Mouse (Mus musculus): ENCODE data around the gene Brd1. TPM values are rescaled to one million over a fixed set of nuclear protein-coding genes. Genes with fewer than 3 reads are reported as not detected.
"Not testable (repeated sequence)": the region's sequence is repeated elsewhere in the genome, so short reads cannot be mapped to it uniquely, and the experiment has no call there.

Brd1 gene
- polyA plus RNA-seq, 1 experiment from 2014 or later, result 30.4 TPM

GRCm38 (mm10) chr15:88708204-88708603 lies 25.8 kb downstream of the Brd1 start:
- ATAC-seq (ENCODE audit: insufficient number of reproducible peaks, low FRiP score, low TSS enrichment, low read depth), result no peak

GRCm38 (mm10) chr15:88706987-88707386 lies 27.0 kb downstream of the Brd1 start:
- peaks cover 51% of the 10 kb centered on the region for H3K36me3 ChIP-seq (ENCODE audit: control insufficient read depth, insufficient read depth, low read length)
- not testable (repeated sequence) for H3K4me3 ChIP-seq (ENCODE audit: low read depth, low read length); DNase-seq (ENCODE audit: low spot score); H3K9ac ChIP-seq (ENCODE audit: low read length); H3K27ac ChIP-seq (replicated peaks; ENCODE audit: low read depth, low read length); H3K4me1 ChIP-seq (ENCODE audit: control insufficient read depth, insufficient read depth, low read length); H3K4me2 ChIP-seq (ENCODE audit: low read depth, severe bottlenecking); ATAC-seq (ENCODE audit: insufficient number of reproducible peaks, low FRiP score, low TSS enrichment, low read depth); H3K9me3 ChIP-seq (ENCODE audit: control insufficient read depth, low read length); H3K27me3 ChIP-seq (ENCODE audit: control insufficient read depth, insufficient read depth, low read length)
- WGBS, result 75% methylated on average over 13 of the region's 13 CpGs

More at GRCm38 (mm10) chr15:88708204-88708603, 25.8 kb downstream of the Brd1 start:
- H3K4me3 ChIP-seq (ENCODE audit: low read depth, low read length), result no peak overlapping the region
- H3K9me3 ChIP-seq (ENCODE audit: control insufficient read depth, low read length), result no peaks in the 10 kb centered on the region
- WGBS, result 90% methylated on average over 5 of the region's 5 CpGs
- no peak overlapping the region for H3K9ac ChIP-seq (ENCODE audit: low read length)
- H3K36me3 ChIP-seq (ENCODE audit: control insufficient read depth, insufficient read depth, low read length), result peaks cover 58% of the 10 kb centered on the region
- H3K4me1 ChIP-seq (ENCODE audit: control insufficient read depth, insufficient read depth, low read length), result no peaks in the 10 kb centered on the region
- DNase-seq (ENCODE audit: low spot score), result no peak
- no peaks in the 10 kb centered on the region for H3K27me3 ChIP-seq (ENCODE audit: control insufficient read depth, insufficient read depth, low read length)
- no peak overlapping the region for H3K4me2 ChIP-seq (ENCODE audit: low read depth, severe bottlenecking)
- no peak overlapping the region for H3K27ac ChIP-seq (replicated peaks; ENCODE audit: low read depth, low read length)

- Histone ChIP-seq H3K4me3 (ENCODE audit: low read depth, low read length) (no peak overlapping the region), H3K27me3 (ENCODE audit: control insufficient read depth, insufficient read depth, low read length) (no peaks in the 10 kb centered on the region), H3K27ac (replicated peaks; ENCODE audit: low read depth, low read length) (no peak overlapping the region), H3K9ac (ENCODE audit: low read length) (no peak overlapping the region), H3K4me1 (ENCODE audit: control insufficient read depth, insufficient read depth, low read length) (no peaks in the 10 kb centered on the region), H3K4me2 (ENCODE audit: low read depth, severe bottlenecking) (no peak overlapping the region), H3K36me3 (ENCODE audit: control insufficient read depth, insufficient read depth, low read length) (peaks cover 47% of the 10 kb centered on the region), H3K9me3 (ENCODE audit: control insufficient read depth, low read length) (no peaks in the 10 kb centered on the region)
- WGBS, result 89% methylated on average over 6 of the region's 6 CpGs
- no peak for ATAC-seq (ENCODE audit: insufficient number of reproducible peaks, low FRiP score, low TSS enrichment, low read depth)
- DNase-seq (ENCODE audit: low spot score), result no peak
Observed at GRCm38 (mm10) chr15:88706320-88706719, 27.7 kb downstream of the Brd1 start.

- ATAC-seq (ENCODE audit: insufficient number of reproducible peaks, low FRiP score, low TSS enrichment, low read depth), result no peak
- Histone ChIP-seq H3K27ac (replicated peaks; ENCODE audit: low read depth, low read length) (no peak overlapping the region), H3K27me3 (ENCODE audit: control insufficient read depth, insufficient read depth, low read length) (no peaks in the 10 kb centered on the region), H3K4me3 (ENCODE audit: low read depth, low read length) (no peak overlapping the region), H3K4me1 (ENCODE audit: control insufficient read depth, insufficient read depth, low read length) (no peaks in the 10 kb centered on the region), H3K4me2 (ENCODE audit: low read depth, severe bottlenecking) (no peak overlapping the region), H3K36me3 (ENCODE audit: control insufficient read depth, insufficient read depth, low read length) (peaks cover 40% of the 10 kb centered on the region), H3K9ac (ENCODE audit: low read length) (no peak overlapping the region), H3K9me3 (ENCODE audit: control insufficient read depth, low read length) (no peaks in the 10 kb centered on the region)
- WGBS, result 68% methylated on average over 1 of the region's 1 CpGs
- no peak for DNase-seq (ENCODE audit: low spot score)
Observed at GRCm38 (mm10) chr15:88704284-88704683, 29.7 kb downstream of the Brd1 start.

- Histone ChIP-seq H3K27ac (replicated peaks; ENCODE audit: low read depth, low read length) (no peak overlapping the region), H3K4me3 (ENCODE audit: low read depth, low read length) (no peak overlapping the region), H3K9me3 (ENCODE audit: control insufficient read depth, low read length) (no peaks in the 10 kb centered on the region), H3K4me2 (ENCODE audit: low read depth, severe bottlenecking) (no peak overlapping the region), H3K4me1 (ENCODE audit: control insufficient read depth, insufficient read depth, low read length) (no peaks in the 10 kb centered on the region), H3K36me3 (ENCODE audit: control insufficient read depth, insufficient read depth, low read length) (peaks cover 38% of the 10 kb centered on the region), H3K27me3 (ENCODE audit: control insufficient read depth, insufficient read depth, low read length) (no peaks in the 10 kb centered on the region), H3K9ac (ENCODE audit: low read length) (no peak overlapping the region)
- ATAC-seq (ENCODE audit: insufficient number of reproducible peaks, low FRiP score, low TSS enrichment, low read depth) (no peak), DNase-seq (ENCODE audit: low spot score) (no peak)
- WGBS, result 93% methylated on average over 3 of the region's 3 CpGs
Observed at GRCm38 (mm10) chr15:88702501-88702900, 31.5 kb downstream of the Brd1 start.

DNA sequence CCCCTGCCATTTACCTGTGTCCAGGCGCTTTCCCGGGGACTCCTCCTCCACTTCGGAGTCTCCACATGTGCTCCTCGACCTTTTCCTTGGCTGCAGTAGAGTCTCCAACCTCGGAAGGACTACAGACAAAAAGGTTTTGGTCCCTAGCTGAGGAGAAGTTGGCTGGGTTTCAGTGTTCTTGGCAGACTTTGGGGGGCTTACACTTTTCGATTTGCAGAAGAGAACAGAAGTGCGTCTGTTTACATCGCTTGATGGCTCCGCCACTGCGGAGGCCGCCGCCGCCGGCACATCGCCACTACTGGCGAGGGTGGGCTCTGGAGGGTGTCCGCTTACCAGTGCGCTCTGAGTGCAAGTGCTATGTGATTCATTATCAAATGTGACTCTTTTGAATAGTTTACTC lies 33.3 kb downstream of the Brd1 start:
- DNase-seq (ENCODE audit: low spot score) (no peak), ATAC-seq (ENCODE audit: insufficient number of reproducible peaks, low FRiP score, low TSS enrichment, low read depth) (no peak)
- peaks cover 37% of the 10 kb centered on the region for H3K36me3 ChIP-seq (ENCODE audit: control insufficient read depth, insufficient read depth, low read length)
- H3K9me3 ChIP-seq (ENCODE audit: control insufficient read depth, low read length), result no peaks in the 10 kb centered on the region
- H3K27me3 ChIP-seq (ENCODE audit: control insufficient read depth, insufficient read depth, low read length), result no peaks in the 10 kb centered on the region
- no peak overlapping the region for H3K27ac ChIP-seq (replicated peaks; ENCODE audit: low read depth, low read length)
- no peak overlapping the region for H3K4me2 ChIP-seq (ENCODE audit: low read depth, severe bottlenecking)
- WGBS, result 93% methylated on average over 18 of the region's 18 CpGs
- H3K9ac ChIP-seq (ENCODE audit: low read length), result no peak overlapping the region
- no peaks in the 10 kb centered on the region for H3K4me1 ChIP-seq (ENCODE audit: control insufficient read depth, insufficient read depth, low read length)
- no peak overlapping the region for H3K4me3 ChIP-seq (ENCODE audit: low read depth, low read length)

GRCm38 (mm10) chr15:88699508-88699907 lies 34.5 kb downstream of the Brd1 start:
- 91% methylated on average over 5 of the region's 5 CpGs for WGBS
- Histone ChIP-seq H3K4me1 (ENCODE audit: control insufficient read depth, insufficient read depth, low read length) (no peaks in the 10 kb centered on the region), H3K9ac (ENCODE audit: low read length) (no peak overlapping the region), H3K36me3 (ENCODE audit: control insufficient read depth, insufficient read depth, low read length) (peaks cover 40% of the 10 kb centered on the region), H3K27ac (replicated peaks; ENCODE audit: low read depth, low read length) (no peak overlapping the region), H3K9me3 (ENCODE audit: control insufficient read depth, low read length) (no peaks in the 10 kb centered on the region), H3K27me3 (ENCODE audit: control insufficient read depth, insufficient read depth, low read length) (no peaks in the 10 kb centered on the region), H3K4me2 (ENCODE audit: low read depth, severe bottlenecking) (no peak overlapping the region), H3K4me3 (ENCODE audit: low read depth, low read length) (no peak overlapping the region)
- DNase-seq (ENCODE audit: low spot score) (no peak), ATAC-seq (ENCODE audit: insufficient number of reproducible peaks, low FRiP score, low TSS enrichment, low read depth) (no peak)

- Histone ChIP-seq H3K27me3 (ENCODE audit: control insufficient read depth, insufficient read depth, low read length) (no peaks in the 10 kb centered on the region), H3K9me3 (ENCODE audit: control insufficient read depth, low read length) (no peaks in the 10 kb centered on the region), H3K4me2 (ENCODE audit: low read depth, severe bottlenecking) (no peak overlapping the region), H3K4me1 (ENCODE audit: control insufficient read depth, insufficient read depth, low read length) (no peaks in the 10 kb centered on the region), H3K9ac (ENCODE audit: low read length) (no peak overlapping the region), H3K27ac (replicated peaks; ENCODE audit: low read depth, low read length) (no peak overlapping the region), H3K36me3 (ENCODE audit: control insufficient read depth, insufficient read depth, low read length) (peaks cover 32% of the 10 kb centered on the region; the same call in 1 of the 2 replicates), H3K4me3 (ENCODE audit: low read depth, low read length) (no peak overlapping the region)
- ATAC-seq (ENCODE audit: insufficient number of reproducible peaks, low FRiP score, low TSS enrichment, low read depth) (no peak), DNase-seq (ENCODE audit: low spot score) (no peak)
- 92% methylated on average over 5 of the region's 5 CpGs for WGBS
Observed at GRCm38 (mm10) chr15:88697586-88697985, 36.4 kb downstream of the Brd1 start.

GRCm38 (mm10) chr15:88696055-88696454 lies 38.0 kb downstream of the Brd1 start:
- no peak overlapping the region for H3K27ac ChIP-seq (replicated peaks; ENCODE audit: low read depth, low read length)
- H3K9ac ChIP-seq (ENCODE audit: low read length), result no peak overlapping the region
- ATAC-seq (ENCODE audit: insufficient number of reproducible peaks, low FRiP score, low TSS enrichment, low read depth), result no peak
- no peak overlapping the region for H3K4me3 ChIP-seq (ENCODE audit: low read depth, low read length)
- no peak for DNase-seq (ENCODE audit: low spot score)
- no peak overlapping the region for H3K4me2 ChIP-seq (ENCODE audit: low read depth, severe bottlenecking)
- peaks cover 32% of the 10 kb centered on the region; the same call in 1 of the 2 replicates for H3K36me3 ChIP-seq (ENCODE audit: control insufficient read depth, insufficient read depth, low read length)
- 92% methylated on average over 7 of the region's 7 CpGs for WGBS
- no peaks in the 10 kb centered on the region for H3K27me3 ChIP-seq (ENCODE audit: control insufficient read depth, insufficient read depth, low read length)
- no peaks in the 10 kb centered on the region for H3K4me1 ChIP-seq (ENCODE audit: control insufficient read depth, insufficient read depth, low read length)
- H3K9me3 ChIP-seq (ENCODE audit: control insufficient read depth, low read length), result no peaks in the 10 kb centered on the region
